Mouse (Mus musculus): ENCODE results near the gene A730071L15Rik. TPM values are rescaled to one million over a fixed set of nuclear protein-coding genes. Genes with fewer than 3 reads are reported as not detected.

Gene A730071L15Rik
- polyA plus RNA-seq, 1 experiment from 2014 or later: 0.57 TPM

- Histone ChIP-seq H3K4me3 (no peak overlapping the region), H3K27ac (replicated peaks) (no peak overlapping the region), H3K4me1 (peaks cover 8% of the 10 kb centered on the region; the same call in 1 of the 2 replicates), H3K36me3 (replicated peaks) (peaks cover 59% of the 10 kb centered on the region), H3K27me3 (replicated peaks; ENCODE audit: low read depth, poor library complexity, severe bottlenecking) (no peaks in the 10 kb centered on the region), H3K9me3 (no peaks in the 10 kb centered on the region)
- DNase-seq (ENCODE audit: low spot score): peak; percentile 79
- WGBS: 21% methylated on average over 2 of the region's 2 CpGs
These were observed 12.0 kb upstream of the A730071L15Rik start for GRCm38 (mm10) chr11:6187878-6188277.

- H3K4me3 ChIP-seq: no peak overlapping the region
- peaks cover 39% of the 10 kb centered on the region for H3K36me3 ChIP-seq (replicated peaks)
- no peak overlapping the region for H3K27ac ChIP-seq (replicated peaks)
- DNase-seq (ENCODE audit: low spot score): no peak
- peaks cover 22% of the 10 kb centered on the region for H3K4me1 ChIP-seq
- H3K27me3 ChIP-seq (replicated peaks; ENCODE audit: low read depth, poor library complexity, severe bottlenecking): no peaks in the 10 kb centered on the region
- no peaks in the 10 kb centered on the region for H3K9me3 ChIP-seq
- 93% methylated on average over 8 of the region's 8 CpGs for WGBS
These were observed 3.0 kb upstream of the A730071L15Rik start for GRCm38 (mm10) chr11:6196780-6197179.

DNA sequence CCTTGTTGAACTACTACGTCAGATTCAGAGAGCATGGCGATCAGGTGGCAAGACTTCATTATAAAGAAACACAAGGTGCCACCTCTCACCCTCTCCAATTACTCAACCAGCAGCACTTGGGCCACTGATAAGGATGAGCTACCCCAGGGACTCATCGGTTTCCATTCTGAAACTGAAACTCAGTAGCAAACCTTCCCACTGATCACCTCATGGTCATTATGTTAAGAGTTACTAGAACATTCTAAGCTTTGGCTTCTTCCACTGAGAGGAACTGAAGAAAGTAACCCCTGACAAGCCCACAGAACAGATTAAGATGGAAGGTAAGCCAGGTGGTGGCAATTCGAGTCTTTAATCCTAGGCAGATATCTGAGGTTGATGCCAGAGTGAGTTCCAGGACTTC lies 1.4 kb upstream of the A730071L15Rik start:
- Histone ChIP-seq H3K27ac (replicated peaks) (no peak overlapping the region), H3K9me3 (no peaks in the 10 kb centered on the region), H3K4me1 (peaks cover 22% of the 10 kb centered on the region), H3K4me3 (peak overlapping the region; percentile 79), H3K36me3 (replicated peaks) (peaks cover 23% of the 10 kb centered on the region), H3K27me3 (replicated peaks; ENCODE audit: low read depth, poor library complexity, severe bottlenecking) (no peaks in the 10 kb centered on the region)
- no peak for DNase-seq (ENCODE audit: low spot score)
- WGBS: 89% methylated on average over 4 of the region's 4 CpGs

GRCm38 (mm10) chr11:6200087-6200569 lies 299 bp downstream of the A730071L15Rik start, which contains the start of gene Nudcd3:
Gene Nudcd3, minus strand, starts transcription at chr11:6200415.
- under 1% methylated on average over 39 of the region's 39 CpGs for WGBS
- Histone ChIP-seq H3K4me3 (peak within 1 kb of the TSS; percentile 79), H3K9me3 (no peaks in the 10 kb centered on the region), H3K27ac (replicated peaks) (peak within 1 kb of the TSS; percentile 95), H3K36me3 (replicated peaks) (peaks cover 17% of the 10 kb centered on the region; the same call in 1 of the 2 replicates), H3K27me3 (replicated peaks; ENCODE audit: low read depth, poor library complexity, severe bottlenecking) (no peaks in the 10 kb centered on the region), H3K4me1 (peaks cover 22% of the 10 kb centered on the region)
- DNase-seq (ENCODE audit: low spot score): peak; percentile 91

DNA sequence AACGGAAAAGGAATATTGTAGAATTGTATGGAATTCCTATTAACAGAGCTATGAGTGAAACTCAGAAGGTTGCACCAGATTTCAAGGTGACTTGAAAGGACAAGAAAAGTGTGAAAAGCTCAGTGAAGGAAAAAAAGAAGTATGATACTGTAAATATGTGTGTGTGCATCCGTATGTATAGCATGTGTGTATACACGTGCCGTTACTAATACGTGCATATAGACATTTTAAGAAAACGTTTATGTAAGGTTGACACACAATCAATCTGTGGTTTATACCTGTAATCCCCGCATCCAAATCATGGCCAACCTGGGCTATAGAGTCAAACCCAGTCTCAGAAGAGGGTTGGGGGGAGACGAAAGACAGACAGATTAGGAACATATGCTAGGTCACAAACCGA lies 741 bp downstream of the A730071L15Rik start:
- DNase-seq (ENCODE audit: low spot score): no peak
- Histone ChIP-seq H3K27me3 (replicated peaks; ENCODE audit: low read depth, poor library complexity, severe bottlenecking) (no peaks in the 10 kb centered on the region), H3K4me1 (peaks cover 22% of the 10 kb centered on the region), H3K27ac (replicated peaks) (peak overlapping the region; percentile 95), H3K4me3 (peak overlapping the region; percentile 79), H3K9me3 (no peaks in the 10 kb centered on the region; the same call in 1 of the 2 replicates), H3K36me3 (replicated peaks) (peaks cover 15% of the 10 kb centered on the region; the same call in 1 of the 2 replicates)
- whole genome bisulfite sequencing: 29% methylated on average over 9 of the region's 9 CpGs

GRCm38 (mm10) chr11:6207090-6207489 lies 7.3 kb downstream of the A730071L15Rik start:
- Histone ChIP-seq H3K4me1 (no peaks in the 10 kb centered on the region), H3K27me3 (replicated peaks; ENCODE audit: low read depth, poor library complexity, severe bottlenecking) (no peaks in the 10 kb centered on the region), H3K27ac (replicated peaks) (no peak overlapping the region), H3K36me3 (replicated peaks) (no peaks in the 10 kb centered on the region), H3K9me3 (peaks cover 7% of the 10 kb centered on the region; the same call in 1 of the 2 replicates), H3K4me3 (no peak overlapping the region)
- WGBS: 86% methylated on average over 2 of the region's 2 CpGs
- no peak for DNase-seq (ENCODE audit: low spot score)

DNA sequence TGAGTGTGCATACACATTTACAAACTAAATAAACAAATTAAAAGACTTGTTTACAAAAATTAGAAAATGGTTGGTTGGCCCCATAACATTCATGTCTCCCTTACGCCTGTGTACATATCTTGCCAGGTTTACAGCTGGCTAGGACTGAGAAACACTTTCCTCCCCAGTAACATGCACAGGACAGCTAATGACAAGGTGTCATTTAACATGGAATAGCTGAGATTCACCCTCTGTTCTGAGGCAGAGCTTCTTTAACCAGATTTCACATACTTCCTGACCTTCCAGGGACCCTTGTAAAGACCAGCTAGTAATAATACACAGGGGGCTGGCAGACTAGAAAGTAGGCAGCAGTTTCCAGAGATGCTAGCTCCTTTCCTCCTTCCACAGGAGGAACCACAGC lies 8.3 kb downstream of the A730071L15Rik start:
- no peaks in the 10 kb centered on the region for H3K36me3 ChIP-seq (replicated peaks)
- H3K4me3 ChIP-seq: no peak overlapping the region
- no peaks in the 10 kb centered on the region for H3K27me3 ChIP-seq (replicated peaks; ENCODE audit: low read depth, poor library complexity, severe bottlenecking)
- peaks cover 7% of the 10 kb centered on the region; the same call in 1 of the 2 replicates for H3K9me3 ChIP-seq
- no peaks in the 10 kb centered on the region for H3K4me1 ChIP-seq
- DNase-seq (ENCODE audit: low spot score): no peak
- WGBS: 90% methylated on average over 1 of the region's 1 CpGs
- H3K27ac ChIP-seq (replicated peaks): no peak overlapping the region

GRCm38 (mm10) chr11:6216834-6217233 lies 17.0 kb downstream of the A730071L15Rik start:
- Histone ChIP-seq H3K27ac (replicated peaks) (no peak overlapping the region), H3K9me3 (no peaks in the 10 kb centered on the region), H3K4me1 (no peaks in the 10 kb centered on the region), H3K4me3 (no peak overlapping the region), H3K36me3 (replicated peaks) (no peaks in the 10 kb centered on the region), H3K27me3 (replicated peaks; ENCODE audit: low read depth, poor library complexity, severe bottlenecking) (no peaks in the 10 kb centered on the region)
- no peak for DNase-seq (ENCODE audit: low spot score)
- 59% methylated on average over 3 of the region's 3 CpGs for WGBS

DNA sequence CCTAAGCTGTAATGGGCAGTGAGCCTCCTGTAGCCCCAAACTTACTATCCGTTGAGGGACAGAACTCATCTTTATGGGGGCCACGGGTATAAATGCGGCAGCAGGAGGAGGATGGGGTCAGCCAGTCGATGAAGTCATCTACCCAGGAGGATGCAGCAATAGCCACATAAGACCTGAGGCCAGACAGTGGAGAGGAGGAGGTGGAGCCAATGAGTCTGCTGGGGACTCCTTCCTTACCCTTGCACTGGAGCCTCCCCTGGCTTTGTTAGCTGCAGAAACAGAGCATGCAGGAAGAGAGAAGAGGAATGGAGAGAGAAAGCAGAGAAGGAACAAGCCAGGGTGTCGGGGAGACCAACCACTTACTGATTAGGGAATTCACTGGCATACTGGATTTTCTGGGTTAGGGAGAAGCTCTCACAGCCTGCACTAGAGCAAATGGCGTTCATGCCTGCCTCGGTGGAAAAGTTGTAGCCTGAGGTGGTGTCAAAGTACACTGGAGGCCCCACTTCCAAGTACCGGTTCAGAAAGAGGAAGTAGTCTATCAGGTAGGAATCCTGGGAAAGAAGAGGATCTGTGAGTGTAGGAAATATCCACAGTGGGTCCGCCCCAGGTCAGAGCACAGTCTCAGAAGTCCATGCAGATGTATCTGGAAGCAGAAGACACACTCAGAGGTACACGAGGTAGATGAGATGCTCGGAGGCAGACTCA lies 18.5 kb downstream of the A730071L15Rik start:
- H3K4me1 ChIP-seq: no peaks in the 10 kb centered on the region; the same call in 1 of the 2 replicates

GRCm38 (mm10) chr11:6219967-6220366 lies 20.1 kb downstream of the A730071L15Rik start:
- H3K4me3 ChIP-seq: no peak overlapping the region
- no peak for DNase-seq (ENCODE audit: low spot score)
- H3K4me1 ChIP-seq: no peaks in the 10 kb centered on the region; the same call in 1 of the 2 replicates
- no peaks in the 10 kb centered on the region for H3K36me3 ChIP-seq (replicated peaks)
- WGBS: 86% methylated on average over 6 of the region's 6 CpGs
- no peaks in the 10 kb centered on the region for H3K27me3 ChIP-seq (replicated peaks; ENCODE audit: low read depth, poor library complexity, severe bottlenecking)
- no peaks in the 10 kb centered on the region for H3K9me3 ChIP-seq
- H3K27ac ChIP-seq (replicated peaks): no peak overlapping the region

More for the DNA sequence above, 18.5 kb downstream of the A730071L15Rik start:
- H3K4me3 ChIP-seq: no peak overlapping the region
- H3K9me3 ChIP-seq: no peaks in the 10 kb centered on the region
- WGBS: 83% methylated on average over 11 of the region's 11 CpGs
- no peak overlapping the region for H3K27ac ChIP-seq (replicated peaks)
- no peaks in the 10 kb centered on the region for H3K36me3 ChIP-seq (replicated peaks)
- DNase-seq (ENCODE audit: low spot score): no peak
- H3K27me3 ChIP-seq (replicated peaks; ENCODE audit: low read depth, poor library complexity, severe bottlenecking): no peaks in the 10 kb centered on the region

DNA sequence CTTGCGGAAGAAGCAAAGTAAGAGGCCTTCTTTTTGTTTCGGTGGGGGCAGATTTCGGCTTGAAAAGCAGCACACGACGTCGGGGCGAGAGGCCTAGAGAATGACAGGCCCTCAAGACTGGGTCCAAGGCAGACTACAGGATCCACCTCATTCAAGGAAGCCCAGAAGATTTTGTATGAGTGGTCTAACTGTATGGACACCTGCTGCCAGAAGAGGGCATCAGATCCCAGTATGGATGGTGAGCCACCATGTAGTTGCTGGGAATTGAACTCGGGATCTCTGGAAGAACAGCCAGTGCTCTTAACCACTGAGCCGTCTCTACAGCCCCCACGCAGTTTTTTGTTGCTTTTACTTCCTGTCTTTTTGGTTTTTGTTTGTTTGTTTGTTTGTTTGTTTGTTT lies 22.4 kb downstream of the A730071L15Rik start:
- no peak overlapping the region for H3K27ac ChIP-seq (replicated peaks)
- H3K27me3 ChIP-seq (replicated peaks; ENCODE audit: low read depth, poor library complexity, severe bottlenecking): no peaks in the 10 kb centered on the region
- DNase-seq (ENCODE audit: low spot score): no peak
- 91% methylated on average over 10 of the region's 10 CpGs for WGBS
- H3K9me3 ChIP-seq: no peaks in the 10 kb centered on the region
- no peaks in the 10 kb centered on the region for H3K36me3 ChIP-seq (replicated peaks)
- H3K4me1 ChIP-seq: no peaks in the 10 kb centered on the region; the same call in 1 of the 2 replicates
- no peak overlapping the region for H3K4me3 ChIP-seq

- H3K27ac ChIP-seq (replicated peaks): no peak overlapping the region
- H3K36me3 ChIP-seq (replicated peaks): no peaks in the 10 kb centered on the region
- no peaks in the 10 kb centered on the region; the same call in 1 of the 2 replicates for H3K4me1 ChIP-seq
- WGBS: 78% methylated on average over 14 of the region's 14 CpGs
- H3K9me3 ChIP-seq: no peaks in the 10 kb centered on the region
- no peaks in the 10 kb centered on the region for H3K27me3 ChIP-seq (replicated peaks; ENCODE audit: low read depth, poor library complexity, severe bottlenecking)
- DNase-seq (ENCODE audit: low spot score): no peak
- H3K4me3 ChIP-seq: no peak overlapping the region
These were observed 24.9 kb downstream of the A730071L15Rik start for GRCm38 (mm10) chr11:6224541-6225229.

Measured in embryonic facial prominence, embryonic 10.5 days (tissue).